Mouse (Mus musculus) heart, postnatal 0 days (tissue): ENCODE data around the gene Bcas3. TPM values are rescaled to one million over a fixed set of nuclear protein-coding genes. Genes with fewer than 3 reads are reported as not detected.

Experiments
- ATAC-seq: fragments of 200-750 bp; cut with Nextera tagmentation; 2 replicates; pipeline ENCODE4 v1.8.0; 2017; ENCODE audit warnings: low read depth, moderate number of reproducible peaks, moderate library complexity; ENCODE audit not compliant: insufficient read depth
- DNase-seq: peaks from one replicate; pipeline ENCODE4 v3.0.0-alpha.2; 2016; ENCODE audit warnings: low spot score
- H3K27ac ChIP-seq: fragments of 300-500 bp; sonication (generic); 2 replicates; pipeline ENCODE4 v1.5.1; 2014; ENCODE audit warnings: low read depth, mild to moderate bottlenecking
- H3K27me3 ChIP-seq: fragments of 300-500 bp; sonication (generic); 2 replicates; pipeline ENCODE4 v1.6.1; 2014; ENCODE audit warnings: low read length, mixed read lengths; ENCODE audit not compliant: control insufficient read depth, insufficient read depth
- H3K36me3 ChIP-seq: fragments of 300-500 bp; sonication (generic); replicated peaks from 2 replicates; pipeline ENCODE4 v1.6.1; 2014; ENCODE audit warnings: low read length, mixed read lengths; ENCODE audit not compliant: control insufficient read depth, insufficient read depth
- H3K4me1 ChIP-seq: fragments of 300-500 bp; sonication (generic); 2 replicates; pipeline ENCODE4 v1.6.1; 2014; ENCODE audit warnings: antibody characterized with exemption; ENCODE audit not compliant: control insufficient read depth, insufficient read depth
- H3K4me2 ChIP-seq: fragments of 300-500 bp; sonication (generic); 2 replicates; pipeline ENCODE4 v1.6.1; 2014; ENCODE audit warnings: low read depth, mild to moderate bottlenecking, low read length, moderate library complexity
- H3K4me3 ChIP-seq: fragments of 300-500 bp; sonication (generic); 2 replicates; pipeline ENCODE4 v1.5.1; 2014; ENCODE audit warnings: low read depth, low read length
- H3K9ac ChIP-seq: fragments of 300-500 bp; sonication (generic); replicated peaks from 2 replicates; pipeline ENCODE4 v1.6.1; 2014; ENCODE audit warnings: low read depth, low read length, mixed read lengths
- H3K9me3 ChIP-seq: fragments of 300-500 bp; sonication (generic); replicated peaks from 2 replicates; pipeline ENCODE4 v1.6.1; 2016; ENCODE audit warnings: low read length; ENCODE audit not compliant: control insufficient read depth
- CTCF ChIP-seq: IDR thresholded peaks from 2 replicates; pipeline ENCODE4 v1.5.1; 2016; ENCODE audit warnings: antibody characterized with exemption, control low read depth, low read depth
- EP300 ChIP-seq: IDR thresholded peaks from 2 replicates; pipeline ENCODE4 v1.6.1; 2016; ENCODE audit warnings: antibody characterized with exemption, low read depth
- whole genome bisulfite sequencing: fragments of 180-500 bp; shearing (Covaris S2); extraction: QIAGEN DNeasy Blood & Tissue Kit; methylation state at CpG from one replicate; pipeline ENCODE4 v1.1.7; 2014; 5-methylcytosine and 5-hydroxymethylcytosine counted together
- polyA plus RNA-seq: library from polyadenylated mRNA; unstranded; fragments of >200 nt; fragmentation: Nextera tagmentation; extraction: Ambion mirVana; gene quantifications from 2 replicates; pipeline ENCODE4 v1.2.1, GENCODE M21; 2015
- total RNA-seq: library from RNA; depleted of rRNA; stranded (reverse); fragments of >200 nt; gene quantifications from 2 replicates; pipeline ENCODE4 v1.2.3, GENCODE M21; 2014; ENCODE audit warnings: low replicate concordance

Bcas3 gene
- total and polyA plus RNA-seq, 2 experiments from 2014 or later: 18.5 to 37.4 TPM

- peaks cover 7% of the 10 kb centered on the region; the same call in 1 of the 2 replicates for H3K4me1 ChIP-seq
- H3K27me3 ChIP-seq: peaks cover 74% of the 10 kb centered on the region
Observed at GRCm38 (mm10) chr11:85842596-85843346, 489.8 kb downstream of the Bcas3 start.

DNA sequence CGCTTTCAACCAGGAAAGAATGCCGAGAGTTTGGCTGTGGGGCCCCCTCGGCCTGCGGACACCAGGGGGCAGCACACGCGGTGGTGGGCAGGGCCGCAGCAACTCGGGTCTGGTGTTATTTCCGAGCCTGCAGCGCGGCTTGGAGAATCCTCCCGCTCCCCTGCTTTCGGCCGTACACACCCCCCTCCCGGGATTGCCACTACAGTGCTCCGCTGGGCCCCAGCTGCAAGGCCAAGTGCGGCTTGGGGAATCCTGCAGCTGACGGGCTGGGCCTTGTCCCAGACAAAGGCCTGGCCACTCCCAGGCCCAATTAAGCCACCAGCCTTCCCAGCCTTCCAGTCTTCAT, 490.4 kb downstream of the Bcas3 start:
- H3K9me3 ChIP-seq: no peaks in the 10 kb centered on the region
- WGBS: under 1% methylated on average over 18 of the region's 18 CpGs
- H3K27me3 ChIP-seq: peaks cover 68% of the 10 kb centered on the region
- TF ChIP-seq EP300 (no peak), CTCF (peak; percentile 88)
- ATAC-seq: peak; percentile 45
- H3K27ac ChIP-seq: 0 out of 2 replicates have a peak overlapping the region, but pooled peaks have one; percentile 39
- peak overlapping the region; percentile 66 for H3K4me2 ChIP-seq
- peaks cover 7% of the 10 kb centered on the region; the same call in 1 of the 2 replicates for H3K4me1 ChIP-seq
- peak overlapping the region; percentile 52 for H3K4me3 ChIP-seq
- H3K9ac ChIP-seq: 0 out of 2 replicates have a peak overlapping the region, but pooled peaks have one; percentile 9
- DNase-seq: peak; percentile 66
- H3K36me3 ChIP-seq: no peaks in the 10 kb centered on the region

More at GRCm38 (mm10) chr11:85842596-85843346, 489.8 kb downstream of the Bcas3 start:
- 9% methylated on average over 24 of the region's 24 CpGs for WGBS
- H3K27ac ChIP-seq: no peak overlapping the region
- DNase-seq (peak; percentile 5), ATAC-seq (no peak)
- no peak overlapping the region for H3K9ac ChIP-seq
- H3K9me3 ChIP-seq: no peaks in the 10 kb centered on the region
- peak overlapping the region; percentile 52; the same call in 1 of the 2 replicates for H3K4me3 ChIP-seq
- H3K36me3 ChIP-seq: no peaks in the 10 kb centered on the region
- TF ChIP-seq EP300 (no peak), CTCF (no peak)
- H3K4me2 ChIP-seq: peak overlapping the region; percentile 66

DNA sequence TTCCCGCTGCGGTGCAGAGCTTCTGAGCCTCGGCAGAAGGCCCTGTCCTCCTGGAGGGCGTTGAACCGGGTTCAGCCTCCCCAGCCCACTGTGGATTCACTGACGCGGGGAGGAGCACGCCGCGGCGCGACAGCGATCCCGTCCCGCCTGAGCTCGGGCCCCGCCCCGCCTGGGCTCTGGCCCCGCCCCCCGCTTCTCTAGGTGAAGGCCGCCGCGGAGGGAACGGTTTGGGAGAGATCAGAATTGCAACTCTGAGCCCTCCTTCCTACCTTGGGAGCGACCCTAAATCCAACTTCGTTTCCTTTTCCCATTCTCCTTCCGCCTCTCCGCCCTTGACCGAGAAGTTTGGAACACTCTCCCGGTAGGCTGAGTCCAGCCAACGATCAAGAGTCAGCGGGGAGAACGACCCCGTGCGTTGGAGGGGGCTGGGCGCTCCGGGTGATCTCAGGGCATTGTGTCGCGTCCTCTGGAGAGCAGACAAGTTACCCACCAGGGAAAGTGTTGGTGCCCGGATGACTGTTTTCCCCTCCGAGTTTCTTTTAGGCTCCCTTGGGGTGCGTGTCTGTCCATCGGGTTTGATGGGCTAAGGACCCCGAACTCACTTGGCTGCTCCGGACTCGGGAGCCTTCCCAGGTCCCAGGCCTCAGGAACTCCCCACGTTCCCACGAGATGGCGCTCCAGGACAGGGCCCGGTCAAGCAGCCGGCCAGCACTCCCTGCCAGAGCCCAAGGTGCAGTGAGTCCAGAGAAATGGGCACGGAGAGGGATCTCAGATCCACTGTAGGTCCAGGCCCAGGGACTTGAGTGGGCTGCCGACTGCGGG, 491.4 kb downstream of the Bcas3 start:
- H3K4me1 ChIP-seq: 0 out of 2 replicates have a peak, but pooled peaks cover 7% of the 10 kb centered on the region
- ATAC-seq (peak; percentile 56), DNase-seq (peak; percentile 76)
- TF ChIP-seq EP300 (no peak), CTCF (peak; percentile 91)
- H3K9ac ChIP-seq: peak overlapping the region; percentile 9
- no peaks in the 10 kb centered on the region for H3K36me3 ChIP-seq
- H3K27me3 ChIP-seq: peaks cover 58% of the 10 kb centered on the region
- H3K27ac ChIP-seq: peak overlapping the region; percentile 39
- WGBS: under 1% methylated on average over 54 of the region's 54 CpGs
- peak overlapping the region; percentile 52 for H3K4me3 ChIP-seq
- H3K4me2 ChIP-seq: peak overlapping the region; percentile 66
- H3K9me3 ChIP-seq: no peaks in the 10 kb centered on the region

DNA sequence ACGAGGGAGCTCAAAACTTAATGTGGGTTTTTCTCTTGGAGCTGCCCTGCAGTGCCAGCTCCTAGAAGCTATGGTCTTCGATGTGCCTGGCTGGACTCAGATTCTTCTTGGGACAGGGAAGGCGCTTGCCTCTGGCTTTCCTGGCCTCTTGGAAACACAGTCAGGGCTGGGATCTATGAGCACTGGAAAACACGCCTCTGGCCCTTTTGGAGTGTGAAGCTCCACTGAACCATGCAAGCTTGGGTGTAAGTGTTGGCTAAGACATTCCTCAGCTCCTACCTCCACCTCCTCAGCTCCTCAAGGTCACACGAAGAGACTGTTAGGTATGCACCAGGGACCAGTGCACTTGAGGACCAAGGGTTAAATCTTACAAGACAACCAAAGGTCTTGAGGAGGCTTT, 492.0 kb downstream of the Bcas3 start:
- H3K27me3 ChIP-seq: peaks cover 52% of the 10 kb centered on the region
- H3K4me3 ChIP-seq: no peak overlapping the region
- no peaks in the 10 kb centered on the region for H3K9me3 ChIP-seq
- H3K4me1 ChIP-seq: 0 out of 2 replicates have a peak, but pooled peaks cover 7% of the 10 kb centered on the region
- no peak overlapping the region; the same call in 1 of the 2 replicates for H3K27ac ChIP-seq
- peak overlapping the region; percentile 66; the same call in 1 of the 2 replicates for H3K4me2 ChIP-seq
- TF ChIP-seq EP300 (no peak), CTCF (no peak)
- H3K36me3 ChIP-seq: no peaks in the 10 kb centered on the region
- 39% methylated on average over 5 of the region's 5 CpGs for WGBS
- DNase-seq: no peak
- ATAC-seq: no peak
- H3K9ac ChIP-seq: no peak overlapping the region

DNA sequence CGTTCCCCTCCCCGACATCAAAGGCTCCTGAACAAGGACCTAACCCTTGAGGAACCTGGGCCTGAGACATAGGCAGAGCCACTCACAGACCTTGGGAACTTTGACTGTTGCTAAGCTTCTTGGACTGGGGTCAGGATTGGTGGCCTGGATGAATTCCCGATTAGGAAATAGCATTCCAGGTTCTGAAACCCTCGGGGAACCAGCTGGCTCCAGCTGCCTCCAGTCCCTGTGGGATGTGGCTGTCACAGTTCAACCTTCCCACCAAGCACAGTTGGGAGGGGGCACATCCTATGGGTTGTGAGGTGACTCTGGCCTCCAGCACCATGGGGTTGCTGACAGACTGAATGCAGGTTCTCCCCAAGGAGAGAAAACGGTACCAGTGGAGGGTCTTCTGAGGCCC, 493.0 kb downstream of the Bcas3 start:
- no peak overlapping the region for H3K9ac ChIP-seq
- DNase-seq (peak; percentile 6), ATAC-seq (no peak)
- H3K27ac ChIP-seq: peak overlapping the region; percentile 19; the same call in 1 of the 2 replicates
- no peaks in the 10 kb centered on the region for H3K36me3 ChIP-seq
- TF ChIP-seq CTCF (no peak), EP300 (no peak)
- 50% methylated on average over 5 of the region's 5 CpGs for WGBS
- H3K4me1 ChIP-seq: 0 out of 2 replicates have a peak, but pooled peaks cover 7% of the 10 kb centered on the region
- no peak overlapping the region for H3K4me2 ChIP-seq
- no peak overlapping the region for H3K4me3 ChIP-seq
- no peaks in the 10 kb centered on the region for H3K9me3 ChIP-seq
- peaks cover 44% of the 10 kb centered on the region for H3K27me3 ChIP-seq
